Mouse (Mus musculus): ENCODE measurements around the gene Zfp93. TPM values are rescaled to one million over a fixed set of nuclear protein-coding genes. Genes with fewer than 3 reads are reported as not detected.

Zfp93 gene
- polyA plus RNA-seq (2012; rRNA removed), result 1.7 and 2.2 TPM in 2 replicates

DNA sequence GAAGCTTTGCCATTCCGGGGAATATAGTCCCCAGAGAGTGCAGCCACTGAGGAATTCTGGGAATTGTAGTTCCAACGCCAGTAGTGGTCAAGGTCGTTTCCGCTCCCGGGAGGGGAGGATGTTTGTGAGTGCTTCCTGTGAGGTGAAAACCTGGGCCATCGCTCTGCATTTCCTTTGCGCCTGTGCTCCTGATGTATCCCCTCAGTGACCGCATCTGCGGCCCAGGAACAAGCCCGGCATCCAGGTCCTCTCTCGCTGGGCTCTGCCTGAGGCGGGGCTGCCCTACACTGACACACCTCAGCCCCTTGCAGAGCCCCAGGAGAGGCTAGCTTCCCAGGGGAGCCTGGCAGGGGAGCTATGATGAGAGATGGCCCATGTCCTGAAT lies at the start of gene Zfp93:
Zfp93 (plus strand) TSS at position 133 of the 385 bp plus-strand sequence.

GRCm38 (mm10) chr7:24237040-24237791 lies 33.0 kb upstream of the Zfp93 start, which contains the start of gene Zfp109:
Zfp109 (minus strand) TSS chr7:24237560.

GRCm38 (mm10) chr7:24254633-24255474 lies 15.4 kb upstream of the Zfp93 start, which contains the start of gene Zfp108:
Zfp108 (plus strand) TSS chr7:24254794.

DNA sequence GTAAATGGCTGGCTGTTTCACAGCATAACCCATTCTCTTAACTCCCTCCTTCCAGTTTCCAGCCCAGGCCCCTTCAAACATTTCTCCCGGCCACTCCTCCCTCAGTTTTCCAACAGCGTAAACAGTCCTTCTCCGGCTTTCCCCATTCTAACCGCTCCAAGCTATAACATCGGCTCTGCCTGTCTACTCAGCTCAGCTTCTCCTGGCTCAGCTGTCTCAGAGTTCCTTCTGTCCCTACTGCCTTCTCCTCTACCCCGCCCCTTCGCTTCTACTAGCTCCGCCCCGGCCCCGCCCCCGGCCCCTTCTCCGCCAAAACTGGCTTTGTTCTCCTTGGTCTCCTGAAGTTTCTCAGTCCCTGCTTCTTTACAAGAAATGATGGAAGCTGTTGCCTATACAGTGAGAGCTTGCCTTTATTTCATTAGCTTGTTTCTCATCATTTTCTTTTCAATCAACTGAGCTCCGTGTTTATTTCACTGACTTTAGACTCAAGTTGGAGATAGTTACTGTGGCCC lies 30.6 kb downstream of the Zfp93 start, which contains the start of gene Zfp61:
Zfp61 (minus strand) TSS at position 462 of the 512 bp plus-strand sequence.

DNA sequence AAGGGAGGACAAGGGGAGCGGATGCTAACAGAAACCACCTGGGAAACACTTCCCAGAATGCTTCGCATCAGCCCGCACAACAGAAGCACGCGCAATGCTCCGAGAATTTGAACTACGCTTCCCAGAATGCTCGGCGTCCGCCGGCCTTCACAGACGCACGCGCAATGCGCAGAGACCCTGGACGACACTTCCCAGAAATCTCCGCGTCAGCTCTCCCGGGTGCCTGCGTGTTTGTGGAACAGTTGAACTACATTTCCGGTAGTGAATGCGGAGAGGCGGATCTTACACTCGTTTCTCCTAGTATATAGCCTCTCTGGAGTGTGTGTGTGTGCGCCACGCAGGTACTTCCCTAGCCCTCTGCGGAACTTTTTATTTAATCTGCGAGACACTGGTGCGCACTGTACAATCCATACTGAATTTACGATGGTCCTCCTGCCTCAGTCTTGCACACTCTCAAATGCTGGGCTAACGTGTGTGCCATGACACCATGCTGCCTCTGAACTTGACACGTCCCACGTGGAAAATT lies 46.4 kb downstream of the Zfp93 start, which contains the start of gene Zfp94:
Zfp94 (minus strand) TSS at position 100 of the 526 bp plus-strand sequence.

Other genes with a start within 250 kb of the Zfp93 start
- not detected in 2 replicates for gene Vmn1r183, start 217.2 kb upstream of the Zfp93 start, polyA plus RNA-seq (2012; rRNA removed)
- gene Zfp180, start 188.5 kb upstream of the Zfp93 start, polyA plus RNA-seq (2012; rRNA removed), result 17.2 and 18.5 TPM in 2 replicates
- gene Zfp112, start 158.1 kb upstream of the Zfp93 start, polyA plus RNA-seq (2012; rRNA removed), result 2.7 TPM in 2 replicates
- gene Zfp235, start 136.3 kb upstream of the Zfp93 start, polyA plus RNA-seq (2012; rRNA removed), result 6.5 and 8.0 TPM in 2 replicates
- gene Zfp114, start 95.4 kb upstream of the Zfp93 start, polyA plus RNA-seq (2012; rRNA removed), result 0.72 and 0.81 TPM in 2 replicates
- 2.0 and 2.8 TPM in 2 replicates for gene Zfp111, start 59.0 kb upstream of the Zfp93 start, polyA plus RNA-seq (2012; rRNA removed)
- 1.6 and 2.5 TPM in 2 replicates for gene Zfp109, start 32.9 kb upstream of the Zfp93 start, polyA plus RNA-seq (2012; rRNA removed)
- gene Zfp108, start 15.6 kb upstream of the Zfp93 start, polyA plus RNA-seq (2012; rRNA removed), result 2.1 and 2.2 TPM in 2 replicates
- gene Zfp61, start 30.8 kb downstream of the Zfp93 start, polyA plus RNA-seq (2012; rRNA removed), result 6.8 and 7.4 TPM in 2 replicates
- 8.5 and 9.3 TPM in 2 replicates for gene Zfp94, start 46.2 kb downstream of the Zfp93 start, polyA plus RNA-seq (2012; rRNA removed)
- gene Tescl, start 63.5 kb downstream of the Zfp93 start, polyA plus RNA-seq (2012; rRNA removed), result 0.52 and 0.53 TPM in 2 replicates
- not detected in 2 replicates for gene Lypd5, start 78.8 kb downstream of the Zfp93 start, polyA plus RNA-seq (2012; rRNA removed)
- 26.2 and 26.4 TPM in 2 replicates for gene Kcnn4, start 99.8 kb downstream of the Zfp93 start, polyA plus RNA-seq (2012; rRNA removed)
- 57.8 and 74.7 TPM in 2 replicates for gene Smg9, start 129.2 kb downstream of the Zfp93 start, polyA plus RNA-seq (2012; rRNA removed)
- 0.09 and 0.11 TPM in 2 replicates for gene Irgc1, start 181.9 kb downstream of the Zfp93 start, polyA plus RNA-seq (2012; rRNA removed)
- 14.4 and 15.2 TPM in 2 replicates for gene Plaur, start 192.1 kb downstream of the Zfp93 start, polyA plus RNA-seq (2012; rRNA removed)
- gene Cadm4, start 211.6 kb downstream of the Zfp93 start, polyA plus RNA-seq (2012; rRNA removed), result 39.2 and 47.2 TPM in 2 replicates
- gene Zfp428, start 236.6 kb downstream of the Zfp93 start, polyA plus RNA-seq (2012; rRNA removed), result 64.6 and 76.6 TPM in 2 replicates
- not detected in 2 replicates for gene AC161166.1, start 242.0 kb downstream of the Zfp93 start, polyA plus RNA-seq (2012; rRNA removed)

All from ovary, adult 2 months (tissue).